Mouse (Mus musculus) heart, adult 11 months (tissue): Measurements from ENCODE around the gene Stard10.

ENCODE experiments used
- DNase-seq: peaks from one replicate; pipeline ENCODE4 v3.0.0; 2022

Gene Stard10

GRCm38 (mm10) chr7:101306841-101307240, 10.0 kb upstream of the Stard10 start:
- DNase-seq: no peak

DNA sequence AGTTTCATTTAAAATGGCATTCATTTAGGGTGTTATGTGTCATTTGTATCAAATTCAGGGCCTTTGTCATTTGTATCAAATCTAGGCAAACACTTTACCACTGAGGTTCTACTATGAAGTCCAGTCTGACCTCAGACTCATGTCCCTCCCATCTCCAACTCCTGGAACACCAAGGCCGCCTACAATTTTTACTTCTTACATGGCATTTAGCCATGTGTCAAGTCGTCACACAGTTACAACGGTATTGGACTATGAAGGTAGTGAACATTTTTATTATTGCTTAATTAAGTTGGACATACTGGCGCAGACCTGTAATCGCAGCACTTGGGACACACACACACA, 6.9 kb upstream of the Stard10 start:
- no peak for DNase-seq

DNA sequence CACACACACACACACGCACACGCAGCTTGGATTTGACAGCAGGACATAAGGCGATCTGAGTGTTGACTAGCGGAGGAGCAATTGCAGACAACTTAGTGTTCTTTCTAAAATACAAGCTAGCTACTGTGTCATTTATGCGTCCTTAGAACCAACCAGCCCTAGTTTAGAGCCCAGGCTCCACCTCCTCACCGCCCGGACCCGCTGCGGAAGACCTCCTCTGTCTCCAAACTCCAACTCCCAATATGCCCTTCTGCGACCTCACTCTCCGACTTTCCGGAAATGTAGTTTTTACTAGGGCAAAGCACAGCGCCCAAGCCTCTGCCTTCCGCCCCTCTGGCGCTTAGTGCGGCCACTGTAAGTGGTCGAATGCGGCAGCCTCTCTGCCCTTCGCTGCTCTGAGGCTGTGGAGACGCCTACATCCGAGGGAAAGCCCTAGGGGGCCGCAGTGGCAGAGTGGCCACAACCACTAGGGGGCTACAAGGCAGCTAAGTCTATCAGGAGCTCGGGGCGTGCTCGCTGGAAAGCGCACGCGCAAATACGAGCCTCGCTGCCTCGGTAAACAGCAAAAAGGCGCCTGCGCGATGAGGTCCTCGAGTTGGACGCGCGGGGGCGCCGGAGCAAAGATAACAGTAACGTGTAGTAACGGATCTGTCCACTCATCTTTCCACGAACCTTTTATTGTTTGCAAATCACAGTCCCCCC, 6.4 kb upstream of the Stard10 start:
- DNase-seq: peak; percentile 100

GRCm38 (mm10) chr7:101311061-101311460, 5.8 kb upstream of the Stard10 start:
- DNase-seq: no peak

DNA sequence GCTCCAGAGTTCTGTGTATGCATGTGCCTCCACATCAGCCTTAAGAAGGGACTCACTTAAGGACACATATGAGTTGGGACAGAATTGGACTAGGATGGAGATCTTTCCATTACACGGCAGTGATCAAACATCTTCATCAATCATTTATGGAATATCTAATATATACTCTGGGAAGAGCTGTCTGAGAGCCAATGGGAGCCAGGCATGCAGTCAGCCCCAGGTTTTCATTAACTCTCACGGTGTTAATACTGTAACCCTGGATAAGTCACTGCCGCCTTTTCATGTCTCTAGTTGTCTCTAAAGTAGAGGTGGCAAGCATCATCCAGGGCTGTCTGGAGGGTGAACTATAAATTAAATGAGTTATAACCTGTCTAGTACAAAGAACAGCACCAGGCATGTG, 3.9 kb upstream of the Stard10 start:
- no peak for DNase-seq

- no peak for DNase-seq
Observed at GRCm38 (mm10) chr7:101314396-101314795, 2.5 kb upstream of the Stard10 start.

GRCm38 (mm10) chr7:101315699-101316098, 1.2 kb upstream of the Stard10 start:
- no peak for DNase-seq

DNA sequence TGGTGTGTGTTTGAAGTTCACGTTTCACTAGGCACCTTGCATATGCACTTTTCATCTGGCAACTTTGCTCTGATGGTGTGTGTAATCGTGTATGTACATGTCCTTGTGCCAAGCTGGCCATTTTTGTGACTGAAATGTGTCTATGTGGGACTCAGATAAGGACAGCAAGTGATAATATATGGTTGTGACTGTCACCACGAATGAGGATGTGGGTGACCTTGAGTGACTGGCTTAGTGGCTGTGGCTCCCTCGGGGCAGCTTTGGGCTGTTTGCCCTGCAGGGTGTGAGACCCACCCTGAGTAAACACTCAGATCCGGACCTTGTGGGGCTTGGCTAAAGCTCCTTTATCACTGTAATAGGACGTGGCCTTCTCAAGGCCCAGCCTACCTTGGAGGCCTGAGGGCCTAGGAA, 290 bp upstream of the Stard10 start:
- no peak for DNase-seq

DNA sequence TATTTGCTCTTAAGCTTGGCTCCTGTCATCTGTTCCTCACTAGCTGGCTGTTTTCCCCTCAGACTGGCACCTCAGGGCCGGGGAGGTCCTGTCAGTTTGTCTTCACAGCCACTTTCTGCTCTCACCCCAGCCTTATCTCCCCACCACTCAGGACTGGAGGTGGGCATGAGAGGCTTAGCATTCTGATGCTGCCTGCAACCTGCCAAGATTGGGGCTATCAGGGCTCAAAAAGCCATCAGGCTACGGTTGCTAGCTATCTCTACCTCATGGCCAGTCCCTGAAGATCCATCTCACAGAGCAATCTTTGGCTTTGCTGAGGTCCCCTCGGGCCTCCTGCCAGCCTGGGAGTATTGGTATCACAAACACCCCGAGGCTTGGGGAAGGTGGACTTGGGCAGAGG, 2.0 kb downstream of the Stard10 start:
- no peak for DNase-seq

GRCm38 (mm10) chr7:101319796-101320195, 2.9 kb downstream of the Stard10 start:
- no peak for DNase-seq

DNA sequence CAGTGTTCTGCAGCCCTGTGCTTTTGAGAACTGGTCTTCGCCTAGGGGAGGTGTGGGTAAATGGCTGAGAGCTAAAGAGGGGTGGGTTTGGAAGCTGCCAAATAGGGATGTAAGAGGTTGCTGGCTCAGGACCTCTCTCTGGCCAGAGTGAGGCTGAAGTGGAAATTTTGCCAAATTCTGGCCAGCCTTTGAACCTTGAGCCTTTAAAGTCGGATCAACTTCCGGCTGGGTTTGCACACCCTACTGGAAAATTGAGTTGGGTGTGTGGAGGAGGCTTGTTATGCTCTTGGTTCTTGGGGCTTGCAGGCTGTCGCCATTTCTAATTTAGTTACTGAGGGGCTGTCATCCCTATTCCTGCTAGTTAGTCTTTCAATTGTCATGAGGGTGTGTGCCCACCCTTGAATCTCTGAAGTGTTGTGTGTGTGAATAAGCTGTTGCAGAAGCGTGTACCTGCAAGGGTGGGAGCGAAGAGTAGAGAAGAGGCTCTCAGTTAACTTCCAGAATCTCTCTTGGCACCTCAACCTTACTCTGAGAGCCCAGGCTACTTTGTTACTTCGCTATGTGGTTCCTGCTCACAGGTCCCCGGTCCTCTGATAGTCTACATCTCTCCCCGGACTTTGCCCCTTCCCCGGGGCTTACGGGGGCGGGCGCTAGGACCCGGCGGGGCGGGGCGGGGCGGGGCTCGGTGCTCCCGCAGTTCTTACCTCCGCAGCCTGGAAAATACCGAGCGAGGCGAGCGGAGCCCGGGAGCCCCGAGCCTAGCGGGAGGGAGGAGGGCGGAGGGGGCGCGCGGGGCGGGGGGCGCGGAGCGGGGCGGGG, 3.7 kb downstream of the Stard10 start:
- peak; percentile 93 for DNase-seq

GRCm38 (mm10) chr7:101321218-101321827, 4.4 kb downstream of the Stard10 start:
- peak; percentile 94 for DNase-seq

- DNase-seq: no peak
Observed at GRCm38 (mm10) chr7:101323141-101323594, 6.3 kb downstream of the Stard10 start.

- peak; percentile 92 for DNase-seq
Observed at GRCm38 (mm10) chr7:101324142-101324962, 7.5 kb downstream of the Stard10 start.

DNA sequence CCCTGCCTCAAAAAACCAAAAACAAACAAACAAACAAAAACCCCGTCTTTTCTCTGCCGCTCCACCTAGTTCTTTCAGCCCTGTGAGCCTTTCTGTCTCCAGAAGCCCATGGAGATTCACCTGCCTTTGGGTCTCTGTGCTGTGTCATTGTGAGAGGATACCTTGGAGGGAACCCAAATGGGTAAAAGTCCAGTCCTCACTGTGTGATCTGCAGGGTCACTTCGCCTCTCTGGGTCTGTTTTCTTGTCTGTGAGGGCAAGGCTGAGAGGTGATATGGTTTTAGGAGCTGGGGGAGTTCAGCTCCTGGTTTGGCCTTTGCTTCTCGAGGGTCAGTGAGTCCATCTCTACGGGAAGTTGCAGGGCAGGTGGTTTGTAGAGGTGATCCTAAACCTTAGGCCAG, 9.1 kb downstream of the Stard10 start:
- no peak for DNase-seq

DNA sequence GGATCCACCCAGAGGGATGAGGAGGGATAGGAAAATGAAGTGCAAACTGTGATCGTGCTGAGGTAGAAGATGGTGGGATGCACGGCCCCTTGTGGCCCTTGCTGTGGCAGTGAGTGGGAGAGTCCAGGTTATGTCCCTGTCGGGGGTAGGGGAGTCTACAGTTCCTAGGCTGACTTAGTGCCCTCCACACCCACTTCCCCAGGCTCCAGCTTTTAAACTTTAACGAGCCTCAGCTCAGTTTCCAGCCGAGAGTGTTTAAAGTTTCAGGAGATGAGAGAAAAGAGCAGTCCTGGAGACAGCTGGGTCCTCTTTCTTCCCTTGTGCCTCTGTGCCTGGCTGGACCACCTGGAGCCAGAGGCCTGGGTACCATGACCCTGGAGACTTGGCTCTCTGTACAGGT, 10.4 kb downstream of the Stard10 start:
- DNase-seq: no peak

- DNase-seq: no peak
Observed at GRCm38 (mm10) chr7:101327786-101328185, 10.9 kb downstream of the Stard10 start.

DNA sequence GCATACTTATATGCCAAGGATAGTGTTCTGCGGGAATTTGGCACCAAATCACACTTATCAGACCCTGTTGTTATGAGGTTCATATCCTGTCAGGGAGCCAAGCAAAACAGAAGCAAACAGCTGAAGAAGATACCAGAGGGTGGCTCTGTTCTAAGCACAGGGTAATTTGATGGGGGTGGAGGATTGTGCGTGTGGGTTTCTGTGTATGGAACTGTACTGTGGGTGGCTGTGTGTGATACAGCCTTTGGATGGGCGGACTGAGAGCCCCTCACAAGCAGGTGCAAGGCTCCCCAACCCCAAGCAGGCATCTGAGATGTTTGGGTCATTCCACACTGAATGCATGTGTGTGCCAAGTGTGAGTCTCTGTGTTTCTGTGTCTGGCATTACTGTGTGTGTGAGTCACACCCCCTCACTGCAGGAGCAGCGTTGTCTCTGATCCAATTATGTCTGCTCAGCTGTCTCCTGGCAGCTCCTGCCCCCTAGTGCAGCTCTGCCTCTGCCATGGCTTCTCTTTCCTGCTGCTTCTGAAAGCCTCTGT, 11.8 kb downstream of the Stard10 start:
- DNase-seq: no peak

- DNase-seq: no peak
Observed at GRCm38 (mm10) chr7:101329606-101330005, 12.7 kb downstream of the Stard10 start.

DNA sequence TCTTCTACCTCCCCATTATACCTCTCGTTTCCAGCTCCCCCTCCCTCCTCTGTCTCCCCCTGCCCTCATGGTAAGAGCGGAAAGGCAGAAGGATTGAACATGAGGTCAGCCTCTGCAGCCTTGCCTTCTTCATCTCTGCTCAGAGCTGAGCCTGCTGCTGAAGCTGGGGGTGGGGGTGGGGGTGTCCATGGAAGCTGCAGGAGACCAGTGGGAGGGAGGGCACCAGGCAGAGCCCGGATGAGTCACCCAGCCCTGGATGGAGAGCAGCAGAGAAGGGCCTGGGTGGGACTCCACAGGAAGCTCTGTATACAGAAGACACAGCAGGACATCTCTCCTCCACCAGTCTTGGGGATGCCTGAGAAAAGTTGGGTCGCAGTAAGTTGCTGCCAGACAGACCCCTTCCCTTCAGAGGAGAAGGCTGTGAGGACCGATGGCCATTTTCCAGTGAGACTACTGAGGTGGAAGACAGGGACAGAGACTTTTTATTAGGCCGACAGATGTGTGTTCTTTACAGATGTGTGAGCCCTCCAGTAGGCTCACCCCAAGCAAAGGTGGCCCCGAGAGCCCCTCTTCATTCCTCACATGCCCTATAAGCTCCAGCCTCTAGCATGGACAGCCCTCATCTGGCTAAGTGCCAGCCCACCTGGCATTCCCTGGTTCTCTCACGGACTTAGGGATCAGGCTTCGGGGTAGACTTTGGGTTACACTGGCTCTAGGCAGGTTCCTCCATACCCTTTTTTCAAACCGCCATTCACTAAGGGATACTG, 13.4 kb downstream of the Stard10 start:
- no peak for DNase-seq

DNA sequence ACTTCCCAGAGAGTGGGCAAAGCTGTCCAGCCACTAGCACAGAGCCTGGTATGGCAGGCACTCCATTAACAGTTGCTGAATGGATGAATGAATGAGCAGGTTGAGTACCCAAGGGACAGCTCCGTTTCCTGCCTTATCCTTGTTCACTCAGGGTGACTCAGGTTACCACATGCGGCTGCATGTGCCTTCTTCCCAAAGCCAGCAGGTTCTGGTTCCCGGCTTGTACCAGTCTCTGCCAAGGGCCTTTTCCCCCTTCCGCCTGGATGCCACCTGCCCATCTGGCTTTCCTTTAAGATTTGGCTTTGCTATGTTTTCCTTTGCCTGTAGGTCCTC, 13.9 kb downstream of the Stard10 start:
- DNase-seq: no peak
